Mouse (Mus musculus): ENCODE measurements around the gene Atoh7. TPM values are rescaled to one million over a fixed set of nuclear protein-coding genes. Genes with fewer than 3 reads are reported as not detected.

Gene Atoh7
- polyA plus RNA-seq, 1 experiment from 2014 or later: not detected

DNA sequence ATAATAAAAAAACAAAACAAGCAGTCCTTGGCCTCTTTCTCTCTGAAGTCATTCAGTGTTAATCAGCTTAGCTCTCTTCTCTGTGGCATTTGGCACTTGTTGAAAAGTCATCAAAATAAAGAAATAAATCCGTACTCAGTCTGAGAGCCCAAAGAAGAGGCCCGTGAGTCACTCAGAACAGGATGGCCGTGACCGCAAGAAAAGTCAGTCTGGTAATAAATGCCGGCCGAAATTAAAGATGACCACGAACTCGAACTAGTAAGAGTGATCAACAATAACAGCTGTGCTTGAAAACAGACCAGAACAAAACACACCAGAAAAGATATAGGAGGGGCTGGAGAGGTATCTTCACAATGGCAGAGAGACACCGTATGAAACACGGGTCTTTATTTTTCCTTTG lies 24.6 kb downstream of the Atoh7 start:
- H3K27me3 ChIP-seq: no peaks in the 10 kb centered on the region
- no peak overlapping the region for H3K4me3 ChIP-seq
- no peak for ATAC-seq (replicated peaks; ENCODE audit: insufficient number of reproducible peaks, insufficient read depth, low FRiP score, low read depth)
- no peak overlapping the region for H3K27ac ChIP-seq
- H3K36me3 ChIP-seq: peaks cover 3% of the 10 kb centered on the region; the same call in 1 of the 2 replicates
- no peaks in the 10 kb centered on the region for H3K9me3 ChIP-seq (replicated peaks)
- H3K9ac ChIP-seq: no peak overlapping the region
- H3K4me1 ChIP-seq (replicated peaks): peaks cover 9% of the 10 kb centered on the region; the same call in 1 of the 2 replicates
- WGBS: 93% methylated on average over 10 of the region's 10 CpGs
- no peak overlapping the region for H3K4me2 ChIP-seq

- no peaks in the 10 kb centered on the region for H3K9me3 ChIP-seq (replicated peaks)
- no peak overlapping the region for H3K9ac ChIP-seq
- H3K36me3 ChIP-seq: peaks cover 3% of the 10 kb centered on the region; the same call in 1 of the 2 replicates
- ATAC-seq (replicated peaks; ENCODE audit: insufficient number of reproducible peaks, insufficient read depth, low FRiP score, low read depth): no peak
- H3K27ac ChIP-seq: no peak overlapping the region
- WGBS: 48% methylated on average over 11 of the region's 11 CpGs
- no peak overlapping the region for H3K4me3 ChIP-seq
- no peaks in the 10 kb centered on the region for H3K27me3 ChIP-seq
- H3K4me1 ChIP-seq (replicated peaks): peaks cover 9% of the 10 kb centered on the region; the same call in 1 of the 2 replicates
- H3K4me2 ChIP-seq: no peak overlapping the region
Measured at GRCm38 (mm10) chr10:63125343-63125742, 25.9 kb downstream of the Atoh7 start.

- peaks cover 9% of the 10 kb centered on the region; the same call in 1 of the 2 replicates for H3K4me1 ChIP-seq (replicated peaks)
- 81% methylated on average over 4 of the region's 4 CpGs for WGBS
- no peak overlapping the region for H3K4me2 ChIP-seq
- no peaks in the 10 kb centered on the region for H3K27me3 ChIP-seq
- H3K27ac ChIP-seq: no peak overlapping the region
- no peak overlapping the region for H3K9ac ChIP-seq
- peaks cover 11% of the 10 kb centered on the region for H3K36me3 ChIP-seq
- no peak for ATAC-seq (replicated peaks; ENCODE audit: insufficient number of reproducible peaks, insufficient read depth, low FRiP score, low read depth)
- no peak overlapping the region for H3K4me3 ChIP-seq
- H3K9me3 ChIP-seq (replicated peaks): no peaks in the 10 kb centered on the region
Measured at GRCm38 (mm10) chr10:63126116-63126515, 26.7 kb downstream of the Atoh7 start.

GRCm38 (mm10) chr10:63127156-63127555 lies 27.7 kb downstream of the Atoh7 start:
- no peak for ATAC-seq (replicated peaks; ENCODE audit: insufficient number of reproducible peaks, insufficient read depth, low FRiP score, low read depth)
- no peak overlapping the region for H3K4me3 ChIP-seq
- no peaks in the 10 kb centered on the region for H3K27me3 ChIP-seq
- H3K9me3 ChIP-seq (replicated peaks): no peaks in the 10 kb centered on the region
- H3K9ac ChIP-seq: no peak overlapping the region
- H3K27ac ChIP-seq: peak overlapping the region; percentile 92
- H3K4me1 ChIP-seq (replicated peaks): peaks cover 9% of the 10 kb centered on the region; the same call in 1 of the 2 replicates
- no peak overlapping the region for H3K4me2 ChIP-seq
- peaks cover 14% of the 10 kb centered on the region for H3K36me3 ChIP-seq
- WGBS: 88% methylated on average over 6 of the region's 6 CpGs

- peaks cover 9% of the 10 kb centered on the region; the same call in 1 of the 2 replicates for H3K4me1 ChIP-seq (replicated peaks)
- peak overlapping the region; percentile 92 for H3K27ac ChIP-seq
- H3K27me3 ChIP-seq: no peaks in the 10 kb centered on the region
- H3K9ac ChIP-seq: no peak overlapping the region
- WGBS: 30% methylated on average over 7 of the region's 7 CpGs
- no peak overlapping the region for H3K4me3 ChIP-seq
- H3K9me3 ChIP-seq (replicated peaks): no peaks in the 10 kb centered on the region
- ATAC-seq (replicated peaks; ENCODE audit: insufficient number of reproducible peaks, insufficient read depth, low FRiP score, low read depth): peak; percentile 88
- H3K4me2 ChIP-seq: peak overlapping the region; percentile 38
- peaks cover 19% of the 10 kb centered on the region for H3K36me3 ChIP-seq
Measured at GRCm38 (mm10) chr10:63128256-63128655, 28.8 kb downstream of the Atoh7 start.

GRCm38 (mm10) chr10:63130500-63130899 lies 31.0 kb downstream of the Atoh7 start:
- H3K36me3 ChIP-seq: peaks cover 21% of the 10 kb centered on the region
- no peaks in the 10 kb centered on the region for H3K9me3 ChIP-seq (replicated peaks)
- no peak overlapping the region for H3K4me3 ChIP-seq
- no peak overlapping the region for H3K27ac ChIP-seq
- H3K9ac ChIP-seq: no peak overlapping the region
- WGBS: 68% methylated on average over 7 of the region's 7 CpGs
- no peak overlapping the region for H3K4me2 ChIP-seq
- ATAC-seq (replicated peaks; ENCODE audit: insufficient number of reproducible peaks, insufficient read depth, low FRiP score, low read depth): no peak
- H3K4me1 ChIP-seq (replicated peaks): peaks cover 9% of the 10 kb centered on the region; the same call in 1 of the 2 replicates
- H3K27me3 ChIP-seq: no peaks in the 10 kb centered on the region

GRCm38 (mm10) chr10:63132356-63132755 lies 32.9 kb downstream of the Atoh7 start:
- Histone ChIP-seq H3K9ac (no peak overlapping the region), H3K9me3 (replicated peaks) (no peaks in the 10 kb centered on the region), H3K4me3 (no peak overlapping the region), H3K27me3 (no peaks in the 10 kb centered on the region), H3K4me1 (replicated peaks) (peaks cover 7% of the 10 kb centered on the region; the same call in 1 of the 2 replicates), H3K27ac (no peak overlapping the region), H3K36me3 (peaks cover 19% of the 10 kb centered on the region), H3K4me2 (no peak overlapping the region)
- 82% methylated on average over 6 of the region's 6 CpGs for WGBS
- ATAC-seq (replicated peaks; ENCODE audit: insufficient number of reproducible peaks, insufficient read depth, low FRiP score, low read depth): no peak

DNA sequence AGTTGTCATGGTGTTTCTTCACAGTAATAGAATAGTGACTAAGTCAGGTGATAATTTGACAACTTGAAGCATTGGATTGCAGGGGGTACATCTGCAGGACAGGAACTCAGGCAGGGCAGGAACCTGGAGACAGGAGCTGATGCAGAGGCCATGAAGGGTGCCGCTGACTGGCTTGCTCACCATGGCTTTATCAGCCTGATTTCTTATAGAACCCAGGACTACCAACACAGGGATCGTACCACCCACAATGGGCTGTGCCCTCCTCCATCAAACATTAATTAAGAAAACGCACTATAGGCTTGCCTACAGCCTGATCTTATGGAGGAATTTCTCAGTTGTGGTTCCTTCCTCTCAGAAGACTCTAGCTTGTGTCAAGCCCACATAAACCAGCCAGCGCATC lies 33.9 kb downstream of the Atoh7 start:
- WGBS: 84% methylated on average over 4 of the region's 4 CpGs
- Histone ChIP-seq H3K4me1 (replicated peaks) (no peaks in the 10 kb centered on the region), H3K4me3 (no peak overlapping the region), H3K9ac (no peak overlapping the region), H3K36me3 (peaks cover 19% of the 10 kb centered on the region), H3K9me3 (replicated peaks) (no peaks in the 10 kb centered on the region), H3K27me3 (no peaks in the 10 kb centered on the region), H3K4me2 (no peak overlapping the region), H3K27ac (no peak overlapping the region)
- ATAC-seq (replicated peaks; ENCODE audit: insufficient number of reproducible peaks, insufficient read depth, low FRiP score, low read depth): no peak

DNA sequence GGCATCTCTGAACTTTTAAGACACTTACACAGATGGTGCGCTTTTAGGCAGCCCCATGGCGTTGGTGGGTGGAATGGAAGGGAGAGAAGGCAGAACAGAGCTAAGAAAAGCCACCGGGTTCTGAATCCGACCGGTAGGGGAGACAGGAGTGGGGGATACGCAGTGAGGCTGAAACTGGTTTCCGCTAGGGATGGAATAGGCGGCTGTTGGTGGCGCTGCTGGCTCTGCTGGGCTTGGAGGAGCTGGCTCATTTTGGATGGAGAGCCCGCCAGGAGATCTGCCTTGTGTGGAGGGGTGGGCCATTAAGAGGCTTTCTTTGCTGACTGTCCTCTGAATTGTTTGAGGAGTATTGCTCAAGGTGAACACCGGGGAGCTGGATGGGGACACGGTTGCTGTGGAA lies 36.2 kb downstream of the Atoh7 start:
- no peaks in the 10 kb centered on the region for H3K9me3 ChIP-seq (replicated peaks)
- no peak overlapping the region for H3K27ac ChIP-seq
- ATAC-seq (replicated peaks; ENCODE audit: insufficient number of reproducible peaks, insufficient read depth, low FRiP score, low read depth): no peak
- H3K4me3 ChIP-seq: no peak overlapping the region
- peaks cover 15% of the 10 kb centered on the region for H3K36me3 ChIP-seq
- H3K9ac ChIP-seq: no peak overlapping the region
- H3K4me2 ChIP-seq: no peak overlapping the region
- no peaks in the 10 kb centered on the region for H3K27me3 ChIP-seq
- WGBS: 57% methylated on average over 12 of the region's 12 CpGs
- H3K4me1 ChIP-seq (replicated peaks): no peaks in the 10 kb centered on the region

GRCm38 (mm10) chr10:63136436-63136835 lies 37.0 kb downstream of the Atoh7 start:
- no peak overlapping the region for H3K9ac ChIP-seq
- no peak for ATAC-seq (replicated peaks; ENCODE audit: insufficient number of reproducible peaks, insufficient read depth, low FRiP score, low read depth)
- no peak overlapping the region for H3K27ac ChIP-seq
- H3K4me1 ChIP-seq (replicated peaks): no peaks in the 10 kb centered on the region
- no peaks in the 10 kb centered on the region for H3K9me3 ChIP-seq (replicated peaks)
- WGBS: 80% methylated on average over 6 of the region's 6 CpGs
- H3K27me3 ChIP-seq: no peaks in the 10 kb centered on the region
- no peak overlapping the region for H3K4me2 ChIP-seq
- H3K4me3 ChIP-seq: no peak overlapping the region
- peaks cover 10% of the 10 kb centered on the region for H3K36me3 ChIP-seq

DNA sequence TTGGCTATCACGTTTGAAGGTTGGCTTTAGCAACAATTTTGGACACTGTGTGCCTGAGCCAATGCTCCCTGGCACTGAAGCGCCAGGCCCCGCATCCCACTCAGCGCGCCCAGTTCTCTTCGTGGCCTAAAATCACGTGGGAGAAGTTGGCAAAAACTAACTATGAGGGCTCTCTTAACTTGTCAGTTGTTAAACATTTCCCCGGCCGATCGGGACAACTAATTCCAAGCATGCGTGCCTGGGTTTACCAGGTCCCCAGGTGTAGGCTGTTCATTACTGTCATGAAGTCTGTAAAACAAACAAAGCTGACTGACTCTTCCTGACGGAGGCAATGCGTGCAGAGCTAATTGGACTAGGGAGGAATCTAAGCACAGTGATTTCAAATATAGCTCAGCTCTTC lies 43.2 kb downstream of the Atoh7 start:
- no peak for ATAC-seq (replicated peaks; ENCODE audit: insufficient number of reproducible peaks, insufficient read depth, low FRiP score, low read depth)
- WGBS: 85% methylated on average over 13 of the region's 13 CpGs
- Histone ChIP-seq H3K9me3 (replicated peaks) (no peaks in the 10 kb centered on the region), H3K36me3 (0 out of 2 replicates have a peak, but pooled peaks cover 5% of the 10 kb centered on the region), H3K4me3 (no peak overlapping the region), H3K27ac (no peak overlapping the region), H3K4me2 (no peak overlapping the region), H3K27me3 (no peaks in the 10 kb centered on the region), H3K4me1 (replicated peaks) (no peaks in the 10 kb centered on the region), H3K9ac (no peak overlapping the region)
